Mouse (Mus musculus): Measurements from ENCODE around the gene Rabggta. TPM values are rescaled to one million over a fixed set of nuclear protein-coding genes. Genes with fewer than 3 reads are reported as not detected.

The Rabggta gene
- polyA plus RNA-seq, 1 experiment = not detected

GRCm38 (mm10) chr14:55682118-55682493 is 40.0 kb downstream of the Rabggta start:
- 4% methylated on average over 3 of the region's 3 CpGs for WGBS
- H3K4me3 ChIP-seq (ENCODE audit: insufficient read depth, low read depth, low read length) = peak overlapping the region; percentile 60

GRCm38 (mm10) chr14:55681160-55682117 is 40.6 kb downstream of the Rabggta start, which contains the start of gene Tinf2:
Tinf2 (minus strand) TSS chr14:55681820.
- H3K4me1 ChIP-seq (ENCODE audit: control insufficient read depth, insufficient read depth, low read length) = peaks cover 5% of the 10 kb centered on the region
- WGBS = under 1% methylated on average over 66 of the region's 66 CpGs
- TF ChIP-seq CTCF (IDR thresholded peaks at IDR 0.05; ENCODE audit: insufficient read depth, low read depth, low read length) = peak; percentile 86
- no peak for TF ChIP-seq POLR2A (IDR thresholded peaks at IDR 0.05; ENCODE audit: insufficient read depth, low read depth, low read length)
- no peak within 1 kb of the TSS for H3K27ac ChIP-seq (ENCODE audit: insufficient read depth, low read depth, low read length)
- peak within 1 kb of the TSS; percentile 60 for H3K4me3 ChIP-seq (ENCODE audit: insufficient read depth, low read depth, low read length)

More at GRCm38 (mm10) chr14:55682118-55682493, 40.0 kb downstream of the Rabggta start:
- H3K4me1 ChIP-seq (ENCODE audit: control insufficient read depth, insufficient read depth, low read length) = peaks cover 5% of the 10 kb centered on the region
- TF ChIP-seq POLR2A (IDR thresholded peaks at IDR 0.05; ENCODE audit: insufficient read depth, low read depth, low read length) (no peak), CTCF (IDR thresholded peaks at IDR 0.05; ENCODE audit: insufficient read depth, low read depth, low read length) (no peak)
- no peak overlapping the region for H3K27ac ChIP-seq (ENCODE audit: insufficient read depth, low read depth, low read length)

GRCm38 (mm10) chr14:55677615-55678014 is 44.4 kb downstream of the Rabggta start:
- Histone ChIP-seq H3K4me1 (ENCODE audit: control insufficient read depth, insufficient read depth, low read length) (peaks cover 5% of the 10 kb centered on the region), H3K4me3 (ENCODE audit: insufficient read depth, low read depth, low read length) (no peak overlapping the region), H3K27ac (ENCODE audit: insufficient read depth, low read depth, low read length) (no peak overlapping the region)
- TF ChIP-seq POLR2A (IDR thresholded peaks at IDR 0.05; ENCODE audit: insufficient read depth, low read depth, low read length) (no peak), CTCF (IDR thresholded peaks at IDR 0.05; ENCODE audit: insufficient read depth, low read depth, low read length) (no peak)
- 82% methylated on average over 4 of the region's 4 CpGs for WGBS

- H3K4me1 ChIP-seq (ENCODE audit: control insufficient read depth, insufficient read depth, low read length) = peaks cover 2% of the 10 kb centered on the region; the same call in 1 of the 2 replicates
- H3K4me3 ChIP-seq (ENCODE audit: insufficient read depth, low read depth, low read length) = no peak overlapping the region
- no peak for TF ChIP-seq CTCF (IDR thresholded peaks at IDR 0.05; ENCODE audit: insufficient read depth, low read depth, low read length)
- TF ChIP-seq POLR2A (IDR thresholded peaks at IDR 0.05; ENCODE audit: insufficient read depth, low read depth, low read length) = no peak
- 74% methylated on average over 7 of the region's 7 CpGs for WGBS
- H3K27ac ChIP-seq (ENCODE audit: insufficient read depth, low read depth, low read length) = no peak overlapping the region
Measured at GRCm38 (mm10) chr14:55672741-55673060, 49.4 kb downstream of the Rabggta start.

- peaks cover 2% of the 10 kb centered on the region; the same call in 1 of the 2 replicates for H3K4me1 ChIP-seq (ENCODE audit: control insufficient read depth, insufficient read depth, low read length)
- WGBS = under 1% methylated on average over 38 of the region's 38 CpGs
- H3K27ac ChIP-seq (ENCODE audit: insufficient read depth, low read depth, low read length) = peak within 1 kb of the TSS; percentile 88
- H3K4me3 ChIP-seq (ENCODE audit: insufficient read depth, low read depth, low read length) = peak within 1 kb of the TSS; percentile 84
- TF ChIP-seq POLR2A (IDR thresholded peaks at IDR 0.05; ENCODE audit: insufficient read depth, low read depth, low read length) (peak; percentile 42), CTCF (IDR thresholded peaks at IDR 0.05; ENCODE audit: insufficient read depth, low read depth, low read length) (no peak)
Measured at GRCm38 (mm10) chr14:55671833-55672740, 50.0 kb downstream of the Rabggta start, which contains the start of the genes Gmpr2 and Nedd8. Gmpr2 (plus strand) TSS chr14:55671941. Nedd8 (minus strand) TSS chr14:55672124.

GRCm38 (mm10) chr14:55671486-55671832 is 50.6 kb downstream of the Rabggta start:
- TF ChIP-seq POLR2A (IDR thresholded peaks at IDR 0.05; ENCODE audit: insufficient read depth, low read depth, low read length) (no peak), CTCF (IDR thresholded peaks at IDR 0.05; ENCODE audit: insufficient read depth, low read depth, low read length) (no peak)
- Histone ChIP-seq H3K27ac (ENCODE audit: insufficient read depth, low read depth, low read length) (peak overlapping the region; percentile 88), H3K4me1 (ENCODE audit: control insufficient read depth, insufficient read depth, low read length) (peaks cover 2% of the 10 kb centered on the region; the same call in 1 of the 2 replicates), H3K4me3 (ENCODE audit: insufficient read depth, low read depth, low read length) (peak overlapping the region; percentile 84)
- WGBS = under 1% methylated on average over 12 of the region's 12 CpGs

Other genes starting within 250 kb of the Rabggta start
- gene Dhrs4, start 243.5 kb downstream of the Rabggta start, polyA plus RNA-seq (2012; ENCODE audit: insufficient read depth, insufficient read length, low replicate concordance, missing spikeins) = not detected in 2 replicates
- gene Carmil3, start 231.6 kb downstream of the Rabggta start, polyA plus RNA-seq (2012; ENCODE audit: insufficient read depth, insufficient read length, low replicate concordance, missing spikeins) = not detected in 2 replicates
- 357 TPM in 1 of 2 replicates, not detected in the other for gene Cpne6, start 211.8 kb downstream of the Rabggta start, polyA plus RNA-seq (2012; ENCODE audit: insufficient read depth, insufficient read length, low replicate concordance, missing spikeins)
- gene Nrl, start 197.3 kb downstream of the Rabggta start, polyA plus RNA-seq (2012; ENCODE audit: insufficient read depth, insufficient read length, low replicate concordance, missing spikeins) = not detected in 2 replicates
- gene Pck2, start 182.0 kb downstream of the Rabggta start, polyA plus RNA-seq (2012; ENCODE audit: insufficient read depth, insufficient read length, low replicate concordance, missing spikeins) = not detected in 2 replicates
- gene Dcaf11, start 162.3 kb downstream of the Rabggta start, polyA plus RNA-seq (2012; ENCODE audit: insufficient read depth, insufficient read length, low replicate concordance, missing spikeins) = not detected in 2 replicates
- gene A730061H03Rik, start 161.9 kb downstream of the Rabggta start, polyA plus RNA-seq (2012; ENCODE audit: insufficient read depth, insufficient read length, low replicate concordance, missing spikeins) = not detected in 2 replicates
- not detected in 2 replicates for gene Fitm1, start 146.6 kb downstream of the Rabggta start, polyA plus RNA-seq (2012; ENCODE audit: insufficient read depth, insufficient read length, low replicate concordance, missing spikeins)
- gene Psme1, start 144.1 kb downstream of the Rabggta start, polyA plus RNA-seq (2012; ENCODE audit: insufficient read depth, insufficient read length, low replicate concordance, missing spikeins) = not detected in 2 replicates
- not detected in 2 replicates for gene Emc9, start 137.0 kb downstream of the Rabggta start, polyA plus RNA-seq (2012; ENCODE audit: insufficient read depth, insufficient read length, low replicate concordance, missing spikeins)
- not detected in 2 replicates for gene Psme2, start 131.2 kb downstream of the Rabggta start, polyA plus RNA-seq (2012; ENCODE audit: insufficient read depth, insufficient read length, low replicate concordance, missing spikeins)
- not detected in 2 replicates for gene Rnf31, start 130.6 kb downstream of the Rabggta start, polyA plus RNA-seq (2012; ENCODE audit: insufficient read depth, insufficient read length, low replicate concordance, missing spikeins)
- not detected in 2 replicates for gene Irf9, start 118.7 kb downstream of the Rabggta start, polyA plus RNA-seq (2012; ENCODE audit: insufficient read depth, insufficient read length, low replicate concordance, missing spikeins)
- gene Rec8, start 104.2 kb downstream of the Rabggta start, polyA plus RNA-seq (2012; ENCODE audit: insufficient read depth, insufficient read length, low replicate concordance, missing spikeins) = not detected in 2 replicates
- gene Ipo4, start 86.3 kb downstream of the Rabggta start, polyA plus RNA-seq (2012; ENCODE audit: insufficient read depth, insufficient read length, low replicate concordance, missing spikeins) = not detected in 2 replicates
- not detected in 2 replicates for gene Gm49378, start 84.4 kb downstream of the Rabggta start, polyA plus RNA-seq (2012; ENCODE audit: insufficient read depth, insufficient read length, low replicate concordance, missing spikeins)
- gene Tm9sf1, start 78.5 kb downstream of the Rabggta start, polyA plus RNA-seq (2012; ENCODE audit: insufficient read depth, insufficient read length, low replicate concordance, missing spikeins) = not detected in 2 replicates
- gene Tssk4, start 72.1 kb downstream of the Rabggta start, polyA plus RNA-seq (2012; ENCODE audit: insufficient read depth, insufficient read length, low replicate concordance, missing spikeins) = not detected in 2 replicates
- not detected in 2 replicates for gene Mdp1, start 61.8 kb downstream of the Rabggta start, polyA plus RNA-seq (2012; ENCODE audit: insufficient read depth, insufficient read length, low replicate concordance, missing spikeins)
- gene Gmpr2, start 50.3 kb downstream of the Rabggta start, polyA plus RNA-seq (2012; ENCODE audit: insufficient read depth, insufficient read length, low replicate concordance, missing spikeins) = not detected in 2 replicates
- gene Nedd8, start 50.1 kb downstream of the Rabggta start, polyA plus RNA-seq (2012; ENCODE audit: insufficient read depth, insufficient read length, low replicate concordance, missing spikeins) = not detected in 2 replicates
- not detected in 2 replicates for gene Tinf2, start 40.4 kb downstream of the Rabggta start, polyA plus RNA-seq (2012; ENCODE audit: insufficient read depth, insufficient read length, low replicate concordance, missing spikeins)
- not detected in 2 replicates for gene Tgm1, start 8.3 kb downstream of the Rabggta start, polyA plus RNA-seq (2012; ENCODE audit: insufficient read depth, insufficient read length, low replicate concordance, missing spikeins)
- gene Dhrs1, start 23.4 kb upstream of the Rabggta start, polyA plus RNA-seq (2012; ENCODE audit: insufficient read depth, insufficient read length, low replicate concordance, missing spikeins) = not detected in 2 replicates
- not detected in 2 replicates for gene Nop9, start 23.4 kb upstream of the Rabggta start, polyA plus RNA-seq (2012; ENCODE audit: insufficient read depth, insufficient read length, low replicate concordance, missing spikeins)
- gene Cideb, start 36.2 kb upstream of the Rabggta start, polyA plus RNA-seq (2012; ENCODE audit: insufficient read depth, insufficient read length, low replicate concordance, missing spikeins) = not detected in 2 replicates
- not detected in 2 replicates for gene Ltb4r2, start 39.2 kb upstream of the Rabggta start, polyA plus RNA-seq (2012; ENCODE audit: insufficient read depth, insufficient read length, low replicate concordance, missing spikeins)
- gene Ltb4r1, start 43.7 kb upstream of the Rabggta start, polyA plus RNA-seq (2012; ENCODE audit: insufficient read depth, insufficient read length, low replicate concordance, missing spikeins) = not detected in 2 replicates
- not detected in 2 replicates for gene Adcy4, start 61.8 kb upstream of the Rabggta start, polyA plus RNA-seq (2012; ENCODE audit: insufficient read depth, insufficient read length, low replicate concordance, missing spikeins)
- not detected in 2 replicates for gene Ripk3, start 66.6 kb upstream of the Rabggta start, polyA plus RNA-seq (2012; ENCODE audit: insufficient read depth, insufficient read length, low replicate concordance, missing spikeins)
- gene Nfatc4, start 100.9 kb upstream of the Rabggta start, polyA plus RNA-seq (2012; ENCODE audit: insufficient read depth, insufficient read length, low replicate concordance, missing spikeins) = not detected in 2 replicates
- gene Nynrin, start 131.7 kb upstream of the Rabggta start, polyA plus RNA-seq (2012; ENCODE audit: insufficient read depth, insufficient read length, low replicate concordance, missing spikeins) = not detected in 2 replicates
- not detected in 2 replicates for gene Cbln3, start 162.1 kb upstream of the Rabggta start, polyA plus RNA-seq (2012; ENCODE audit: insufficient read depth, insufficient read length, low replicate concordance, missing spikeins)
- gene Khnyn, start 162.7 kb upstream of the Rabggta start, polyA plus RNA-seq (2012; ENCODE audit: insufficient read depth, insufficient read length, low replicate concordance, missing spikeins) = not detected in 2 replicates
- not detected in 2 replicates for gene Sdr39u1, start 178.0 kb upstream of the Rabggta start, polyA plus RNA-seq (2012; ENCODE audit: insufficient read depth, insufficient read length, low replicate concordance, missing spikeins)
- gene Cma1, start 222.4 kb upstream of the Rabggta start, polyA plus RNA-seq (2012; ENCODE audit: insufficient read depth, insufficient read length, low replicate concordance, missing spikeins) = not detected in 2 replicates
- gene Cma2, start 228.7 kb upstream of the Rabggta start, polyA plus RNA-seq (2012; ENCODE audit: insufficient read depth, insufficient read length, low replicate concordance, missing spikeins) = not detected in 2 replicates

Data from olfactory bulb, adult 2 months (tissue).